Mouse (Mus musculus): ENCODE data around the gene Rcor3. TPM values are rescaled to one million over a fixed set of nuclear protein-coding genes. Genes with fewer than 3 reads are reported as not detected.

Rcor3 gene
- total RNA-seq, 2 experiments from 2014 or later = 51.1 to 55.7 TPM

- H3K27ac ChIP-seq = no peak overlapping the region
- no peak overlapping the region for H3K4me3 ChIP-seq
- TF ChIP-seq CTCF (conservative IDR thresholded peaks at IDR 0.05) = no peak
- no peak for DNase-seq (ENCODE audit: low spot score in 2 of 2)
These were observed 46.9 kb downstream of the Rcor3 start for GRCm38 (mm10) chr1:192090689-192091567.

GRCm38 (mm10) chr1:192090281-192090680, 47.6 kb downstream of the Rcor3 start:
- DNase-seq (ENCODE audit: low spot score in 2 of 2) = no peak
- Histone ChIP-seq H3K4me3 (no peak overlapping the region), H3K27ac (no peak overlapping the region)
- TF ChIP-seq CTCF (conservative IDR thresholded peaks at IDR 0.05) = no peak

- no peak for TF ChIP-seq CTCF (conservative IDR thresholded peaks at IDR 0.05)
- no peak overlapping the region for H3K27ac ChIP-seq
- DNase-seq (ENCODE audit: low spot score in 2 of 2) = no peak
- H3K4me3 ChIP-seq = no peak overlapping the region
These were observed 48.4 kb downstream of the Rcor3 start for GRCm38 (mm10) chr1:192089208-192090166.

GRCm38 (mm10) chr1:192088011-192088410, 49.9 kb downstream of the Rcor3 start:
- no peak for DNase-seq (ENCODE audit: low spot score in 2 of 2)
- no peak for TF ChIP-seq CTCF (conservative IDR thresholded peaks at IDR 0.05)
- Histone ChIP-seq H3K4me3 (no peak overlapping the region), H3K27ac (peak overlapping the region; percentile 48; the same call in 1 of the 2 replicates)

- no peak for DNase-seq (ENCODE audit: low spot score in 2 of 2)
- TF ChIP-seq CTCF (conservative IDR thresholded peaks at IDR 0.05) = no peak
- Histone ChIP-seq H3K27ac (no peak overlapping the region), H3K4me3 (no peak overlapping the region)
These were observed 50.8 kb downstream of the Rcor3 start for GRCm38 (mm10) chr1:192087098-192087497.

- TF ChIP-seq CTCF (conservative IDR thresholded peaks at IDR 0.05) = no peak
- no peak for DNase-seq (ENCODE audit: low spot score in 2 of 2)
- no peak overlapping the region for H3K27ac ChIP-seq
- H3K4me3 ChIP-seq = no peak overlapping the region
These were observed 51.4 kb downstream of the Rcor3 start for GRCm38 (mm10) chr1:192086279-192087037.

- H3K4me3 ChIP-seq = no peak overlapping the region
- no peak for TF ChIP-seq CTCF (conservative IDR thresholded peaks at IDR 0.05)
- no peak overlapping the region for H3K27ac ChIP-seq
- no peak for DNase-seq (ENCODE audit: low spot score in 2 of 2)
These were observed 52.6 kb downstream of the Rcor3 start for GRCm38 (mm10) chr1:192085218-192085617.

GRCm38 (mm10) chr1:192082646-192083045, 55.2 kb downstream of the Rcor3 start:
- no peak overlapping the region for H3K27ac ChIP-seq
- H3K4me3 ChIP-seq = no peak overlapping the region
- no peak for TF ChIP-seq CTCF (conservative IDR thresholded peaks at IDR 0.05)
- DNase-seq (ENCODE audit: low spot score in 2 of 2) = no peak

GRCm38 (mm10) chr1:192081129-192081528, 56.7 kb downstream of the Rcor3 start:
- TF ChIP-seq CTCF (conservative IDR thresholded peaks at IDR 0.05) = no peak
- H3K4me3 ChIP-seq = no peak overlapping the region
- DNase-seq (ENCODE audit: low spot score in 2 of 2) = no peak

GRCm38 (mm10) chr1:192079121-192079520, 58.7 kb downstream of the Rcor3 start:
- no peak for TF ChIP-seq CTCF (conservative IDR thresholded peaks at IDR 0.05)
- Histone ChIP-seq H3K4me3 (no peak overlapping the region), H3K27ac (0 out of 2 replicates have a peak overlapping the region, but pooled peaks have one; percentile 47)
- no peak for DNase-seq (ENCODE audit: low spot score in 2 of 2)

More at GRCm38 (mm10) chr1:192081129-192081528, 56.7 kb downstream of the Rcor3 start:
- no peak overlapping the region for H3K27ac ChIP-seq

- DNase-seq (ENCODE audit: low spot score in 2 of 2) = peak in 1 of 2 experiments; percentile 19
- H3K4me3 ChIP-seq = no peak overlapping the region
- 0 out of 2 replicates have a peak overlapping the region, but pooled peaks have one; percentile 47 for H3K27ac ChIP-seq
- no peak for TF ChIP-seq CTCF (conservative IDR thresholded peaks at IDR 0.05)
These were observed 59.5 kb downstream of the Rcor3 start for GRCm38 (mm10) chr1:192078406-192078805.

Measured in layer of hippocampus, adult 2 months (tissue).